Comparison of ENCODE assay signal across 8 mouse cellular contexts in genomic region chr17:67667981-67668380, GRCm38 (mm10). TPM values are rescaled to one million over a fixed set of nuclear protein-coding genes. Genes with fewer than 3 reads are reported as not detected.
A peak's percentile ranks its signal among the peaks of the same experiment; 100 is the strongest.
DNase-seq lines count a peak whose midpoint lies in the region; ATAC-seq and TF ChIP-seq lines count a peak whose summit lies in the region.

No protein-coding gene starts in this region.

- intact Hi-C loops in gastrocnemius, postnatal 14 days (cut with DNase I; ENCODE audit: low total_unique reads) = no loop called here

- no peaks in the 10 kb centered on the region for H3K27me3 ChIP-seq in liver, postnatal 0 days (ENCODE audit: insufficient read depth, low read length)

- no peak overlapping the region for H3K27ac ChIP-seq in liver, postnatal 0 days (ENCODE audit: low read depth)

- H3K4me3 ChIP-seq in liver, postnatal 0 days (ENCODE audit: low read depth, low read length) = no peak overlapping the region

- no peaks in the 10 kb centered on the region for H3K36me3 ChIP-seq in liver, postnatal 0 days (replicated peaks; ENCODE audit: insufficient read depth, low read length)

- peak; percentile 79 for TF ChIP-seq CTCF in liver, postnatal 0 days (IDR thresholded peaks at IDR 0.05; ENCODE audit: low read depth)

- 24% methylated on average over 3 of the region's 3 CpGs for WGBS in liver, postnatal 0 days (ENCODE audit: insufficient replicate concordance)

- H3K9me3 ChIP-seq in liver, postnatal 0 days (ENCODE audit: low read length) = no peaks in the 10 kb centered on the region

- no peak overlapping the region for H3K4me2 ChIP-seq in liver, postnatal 0 days (ENCODE audit: low read depth, low read length)

- DNase-seq in urinary bladder, postnatal 25 days (ENCODE audit: low spot score) = peak; percentile 49
- no peak for DNase-seq in urinary bladder, postnatal 10 days (ENCODE audit: low spot score)
- DNase-seq in cerebellum, postnatal 4 days (ENCODE audit: low spot score in 2 of 2) = peak; percentile 50 to 68
- DNase-seq in gastrocnemius, postnatal 14 days = peak; percentile 34
- DNase-seq in kidney, postnatal 14 days = peak; percentile 62
- DNase-seq in liver, postnatal 0 days = peak; percentile 69
- DNase-seq in retina, adult 2 months (ENCODE audit: low read depth, low spot score) = peak; percentile 16
- no peak for DNase-seq in spleen, adult 12 weeks (ENCODE audit: low spot score)

- H3K9ac ChIP-seq in liver, postnatal 0 days (replicated peaks) = no peak overlapping the region

- no peak for ATAC-seq in liver, postnatal 0 days

- no peak for TF ChIP-seq EP300 in liver, postnatal 0 days (IDR thresholded peaks at IDR 0.05; ENCODE audit: low read depth)

- no peaks in the 10 kb centered on the region for H3K4me1 ChIP-seq in liver, postnatal 0 days (ENCODE audit: insufficient read depth)

RNA-seq across cellular contexts. Expression of gene Lama1, which starts 29.1 kb away (rescaled TPM):
- total RNA-seq in gastrocnemius, postnatal 14 days (2021) = under 1 TPM; 0.20 to 0.45 TPM
- 0.34 and 0.72 TPM in 2 replicates for polyA plus RNA-seq in liver, postnatal 0 days (2015; fragmentation: Nextera tagmentation; extraction: Ambion mirVana)

RNA-seq across cellular contexts. Expression of gene Lrrc30, which starts 35.5 kb away (rescaled TPM):
- 100 to 1,000 TPM in 1 of 2 experiments, 10 to 100 TPM in 1; 30.7 to 128 TPM for total RNA-seq in gastrocnemius, postnatal 14 days (2021)
- polyA plus RNA-seq in liver, postnatal 0 days (2015; fragmentation: Nextera tagmentation; extraction: Ambion mirVana) = not detected in 2 replicates

Comparison
In these comparisons a context has a peak if more than half of its experiments do, and no peak if none do; other contexts are left out.
1. DNase-seq: peak in urinary bladder, postnatal 25 days (single experiment), cerebellum, postnatal 4 days (2 of 2), gastrocnemius, postnatal 14 days (single experiment), kidney, postnatal 14 days (single experiment), liver, postnatal 0 days (single experiment) and retina, adult 2 months (single experiment); none in urinary bladder, postnatal 10 days (single experiment) and spleen, adult 12 weeks (single experiment).